Mouse (Mus musculus): Measurements from ENCODE around the gene Ankrd28. TPM values are rescaled to one million over a fixed set of nuclear protein-coding genes. Genes with fewer than 3 reads are reported as not detected.

The Ankrd28 gene
- polyA plus RNA-seq, 1 experiment from 2014 or later, result 12.1 TPM

DNA sequence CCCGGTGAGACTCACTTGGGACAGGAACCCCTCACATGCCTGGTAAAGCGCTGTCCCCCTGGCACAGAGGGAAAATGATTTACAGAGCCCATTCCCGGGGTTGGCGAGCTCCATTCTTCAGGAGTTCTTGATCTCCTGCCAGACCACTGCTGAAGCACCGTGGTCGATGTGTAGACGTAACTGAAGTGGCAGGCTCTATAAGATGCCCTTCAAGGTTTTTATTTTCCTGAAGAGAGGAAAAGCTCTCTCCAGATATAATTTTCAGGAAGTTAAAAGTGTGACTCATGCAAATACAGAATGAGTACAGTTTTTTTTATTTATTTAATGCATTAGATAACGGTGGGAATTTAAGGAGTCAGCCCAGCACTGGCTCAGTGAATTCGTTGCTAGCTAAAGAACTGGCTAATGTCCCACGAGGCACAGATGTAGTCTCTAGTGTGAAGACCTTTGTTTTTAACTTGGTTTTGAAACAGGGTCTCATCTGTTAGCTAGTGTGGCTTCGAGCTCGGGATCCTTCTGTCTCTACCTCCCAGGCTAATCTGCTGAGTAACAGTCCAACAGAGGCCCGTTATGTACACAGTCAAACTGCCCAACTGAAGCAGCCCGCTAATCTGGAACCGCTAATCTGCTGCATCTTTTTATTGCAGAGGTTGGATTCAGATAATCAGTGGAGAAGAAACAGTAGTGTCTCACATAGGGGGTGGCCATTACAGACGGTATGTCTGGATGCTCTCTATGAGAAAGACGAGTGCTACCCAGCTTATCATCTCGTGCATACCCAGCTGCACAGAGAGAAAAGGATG lies 166.2 kb downstream of the Ankrd28 start:
- peaks cover 59% of the 10 kb centered on the region for H3K4me1 ChIP-seq (ENCODE audit: control insufficient read depth, insufficient read depth, low read length)
- no peak for ATAC-seq (ENCODE audit: insufficient number of reproducible peaks, insufficient read depth, low FRiP score, low read depth)
- WGBS, result 50% methylated on average over 18 of the region's 18 CpGs

GRCm38 (mm10) chr14:31663376-31664099 lies 166.9 kb downstream of the Ankrd28 start:
- no peak overlapping the region for H3K4me3 ChIP-seq (ENCODE audit: low read depth, low read length)
- H3K4me2 ChIP-seq (replicated peaks; ENCODE audit: low read depth, low read length), result no peak overlapping the region
- peaks cover 57% of the 10 kb centered on the region for H3K4me1 ChIP-seq (ENCODE audit: control insufficient read depth, insufficient read depth, low read length)
- no peak overlapping the region for H3K9ac ChIP-seq (replicated peaks; ENCODE audit: low read depth, low read length)
- no peaks in the 10 kb centered on the region for H3K9me3 ChIP-seq (ENCODE audit: control insufficient read depth, low read depth, low read length)
- no peak for ATAC-seq (ENCODE audit: insufficient number of reproducible peaks, insufficient read depth, low FRiP score, low read depth)
- H3K27me3 ChIP-seq (ENCODE audit: control insufficient read depth, insufficient read depth, low read length), result no peaks in the 10 kb centered on the region
- peak overlapping the region; percentile 99 for H3K27ac ChIP-seq (ENCODE audit: low read length)
- WGBS, result 84% methylated on average over 13 of the region's 13 CpGs
- H3K36me3 ChIP-seq (ENCODE audit: control insufficient read depth, insufficient read depth, low read length), result peaks cover 6% of the 10 kb centered on the region

More for the DNA sequence above, 166.2 kb downstream of the Ankrd28 start:
- Histone ChIP-seq H3K27ac (ENCODE audit: low read length) (peak overlapping the region; percentile 99; the same call in 1 of the 2 replicates), H3K9ac (replicated peaks; ENCODE audit: low read depth, low read length) (no peak overlapping the region), H3K4me3 (ENCODE audit: low read depth, low read length) (no peak overlapping the region), H3K9me3 (ENCODE audit: control insufficient read depth, low read depth, low read length) (no peaks in the 10 kb centered on the region), H3K36me3 (ENCODE audit: control insufficient read depth, insufficient read depth, low read length) (peaks cover 6% of the 10 kb centered on the region), H3K4me2 (replicated peaks; ENCODE audit: low read depth, low read length) (no peak overlapping the region), H3K27me3 (ENCODE audit: control insufficient read depth, insufficient read depth, low read length) (no peaks in the 10 kb centered on the region)

GRCm38 (mm10) chr14:31662555-31663211 lies 167.8 kb downstream of the Ankrd28 start:
- WGBS, result 25% methylated on average over 9 of the region's 9 CpGs
- Histone ChIP-seq H3K27ac (ENCODE audit: low read length) (peak overlapping the region; percentile 99), H3K4me3 (ENCODE audit: low read depth, low read length) (peak overlapping the region; percentile 29; the same call in 1 of the 2 replicates), H3K9me3 (ENCODE audit: control insufficient read depth, low read depth, low read length) (no peaks in the 10 kb centered on the region), H3K9ac (replicated peaks; ENCODE audit: low read depth, low read length) (0 out of 2 replicates have a peak overlapping the region, but pooled peaks have one; percentile 11), H3K27me3 (ENCODE audit: control insufficient read depth, insufficient read depth, low read length) (no peaks in the 10 kb centered on the region), H3K36me3 (ENCODE audit: control insufficient read depth, insufficient read depth, low read length) (peaks cover 6% of the 10 kb centered on the region), H3K4me2 (replicated peaks; ENCODE audit: low read depth, low read length) (peak overlapping the region; percentile 69), H3K4me1 (ENCODE audit: control insufficient read depth, insufficient read depth, low read length) (peaks cover 57% of the 10 kb centered on the region)
- ATAC-seq (ENCODE audit: insufficient number of reproducible peaks, insufficient read depth, low FRiP score, low read depth), result 0 out of 2 replicates have a peak, but pooled peaks have one; percentile 8

DNA sequence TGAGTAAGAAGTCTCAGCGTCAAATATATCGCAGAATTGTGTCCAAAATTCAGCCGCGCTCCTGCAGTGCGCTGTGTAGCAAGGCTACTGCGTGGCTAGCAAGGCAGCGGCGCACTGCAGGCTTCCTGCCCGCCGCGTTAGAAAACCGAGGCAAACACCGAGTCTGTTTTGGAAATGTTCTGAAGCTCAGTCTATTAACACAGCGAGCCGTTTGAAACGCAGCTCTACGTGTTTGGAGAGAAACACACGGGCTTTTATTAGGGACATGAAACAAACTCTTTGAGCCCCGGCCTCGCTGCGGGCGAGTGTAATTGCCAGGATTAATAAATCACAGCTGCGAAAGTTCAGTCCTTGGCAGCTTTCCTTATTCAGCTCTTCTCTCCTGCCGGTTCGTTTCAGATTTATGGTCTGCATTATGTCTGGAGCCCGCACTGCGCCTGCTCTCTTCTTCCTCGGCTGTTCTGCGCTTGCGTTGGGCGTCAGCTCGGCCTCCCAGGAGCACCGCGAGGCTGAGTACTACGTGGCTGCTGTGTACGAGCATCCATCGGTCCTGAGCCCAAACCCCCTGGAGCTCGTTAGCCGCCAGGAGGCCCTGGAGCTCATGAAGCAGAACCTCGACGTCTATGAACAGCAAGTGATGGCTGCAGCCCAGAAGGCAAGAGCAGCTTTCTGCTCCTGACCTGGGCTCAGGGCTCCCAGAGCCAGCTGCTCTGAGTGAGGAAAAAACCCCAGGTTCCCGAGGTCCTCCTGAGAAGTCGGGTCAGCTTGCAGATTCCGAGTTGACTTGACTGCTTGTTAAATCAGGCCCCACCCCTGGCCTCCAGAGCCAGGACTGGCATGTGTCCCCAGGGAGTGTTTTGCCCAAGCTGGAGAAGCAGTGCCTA lies 168.5 kb downstream of the Ankrd28 start:
- Histone ChIP-seq H3K4me3 (ENCODE audit: low read depth, low read length) (peak overlapping the region; percentile 29), H3K4me2 (replicated peaks; ENCODE audit: low read depth, low read length) (peak overlapping the region; percentile 69), H3K27me3 (ENCODE audit: control insufficient read depth, insufficient read depth, low read length) (no peaks in the 10 kb centered on the region), H3K9me3 (ENCODE audit: control insufficient read depth, low read depth, low read length) (no peaks in the 10 kb centered on the region), H3K36me3 (ENCODE audit: control insufficient read depth, insufficient read depth, low read length) (peaks cover under 1% of the 10 kb centered on the region), H3K27ac (ENCODE audit: low read length) (peak overlapping the region; percentile 99), H3K4me1 (ENCODE audit: control insufficient read depth, insufficient read depth, low read length) (peaks cover 61% of the 10 kb centered on the region), H3K9ac (replicated peaks; ENCODE audit: low read depth, low read length) (peak overlapping the region; percentile 33)
- 2% methylated on average over 44 of the region's 44 CpGs for WGBS
- peak; percentile 89 for ATAC-seq (ENCODE audit: insufficient number of reproducible peaks, insufficient read depth, low FRiP score, low read depth)

GRCm38 (mm10) chr14:31660312-31661093 lies 169.9 kb downstream of the Ankrd28 start:
- no peak overlapping the region for H3K4me2 ChIP-seq (replicated peaks; ENCODE audit: low read depth, low read length)
- H3K27me3 ChIP-seq (ENCODE audit: control insufficient read depth, insufficient read depth, low read length), result no peaks in the 10 kb centered on the region
- no peaks in the 10 kb centered on the region for H3K9me3 ChIP-seq (ENCODE audit: control insufficient read depth, low read depth, low read length)
- H3K9ac ChIP-seq (replicated peaks; ENCODE audit: low read depth, low read length), result no peak overlapping the region
- H3K4me3 ChIP-seq (ENCODE audit: low read depth, low read length), result no peak overlapping the region
- peak overlapping the region; percentile 99 for H3K27ac ChIP-seq (ENCODE audit: low read length)
- no peak for ATAC-seq (ENCODE audit: insufficient number of reproducible peaks, insufficient read depth, low FRiP score, low read depth)
- H3K36me3 ChIP-seq (ENCODE audit: control insufficient read depth, insufficient read depth, low read length), result no peaks in the 10 kb centered on the region
- 71% methylated on average over 7 of the region's 7 CpGs for WGBS
- peaks cover 56% of the 10 kb centered on the region for H3K4me1 ChIP-seq (ENCODE audit: control insufficient read depth, insufficient read depth, low read length)

GRCm38 (mm10) chr14:31659501-31660181 lies 170.8 kb downstream of the Ankrd28 start:
- Histone ChIP-seq H3K9me3 (ENCODE audit: control insufficient read depth, low read depth, low read length) (no peaks in the 10 kb centered on the region), H3K36me3 (ENCODE audit: control insufficient read depth, insufficient read depth, low read length) (no peaks in the 10 kb centered on the region), H3K9ac (replicated peaks; ENCODE audit: low read depth, low read length) (no peak overlapping the region), H3K4me2 (replicated peaks; ENCODE audit: low read depth, low read length) (no peak overlapping the region), H3K4me1 (ENCODE audit: control insufficient read depth, insufficient read depth, low read length) (peaks cover 48% of the 10 kb centered on the region), H3K27ac (ENCODE audit: low read length) (peak overlapping the region; percentile 99; the same call in 1 of the 2 replicates), H3K27me3 (ENCODE audit: control insufficient read depth, insufficient read depth, low read length) (no peaks in the 10 kb centered on the region), H3K4me3 (ENCODE audit: low read depth, low read length) (no peak overlapping the region)
- no peak for ATAC-seq (ENCODE audit: insufficient number of reproducible peaks, insufficient read depth, low FRiP score, low read depth)
- 59% methylated on average over 10 of the region's 10 CpGs for WGBS

GRCm38 (mm10) chr14:31658126-31658680 lies 172.2 kb downstream of the Ankrd28 start:
- Histone ChIP-seq H3K9ac (replicated peaks; ENCODE audit: low read depth, low read length) (no peak overlapping the region), H3K36me3 (ENCODE audit: control insufficient read depth, insufficient read depth, low read length) (no peaks in the 10 kb centered on the region), H3K4me2 (replicated peaks; ENCODE audit: low read depth, low read length) (no peak overlapping the region), H3K27me3 (ENCODE audit: control insufficient read depth, insufficient read depth, low read length) (no peaks in the 10 kb centered on the region), H3K4me1 (ENCODE audit: control insufficient read depth, insufficient read depth, low read length) (peaks cover 33% of the 10 kb centered on the region), H3K27ac (ENCODE audit: low read length) (no peak overlapping the region), H3K4me3 (ENCODE audit: low read depth, low read length) (no peak overlapping the region), H3K9me3 (ENCODE audit: control insufficient read depth, low read depth, low read length) (no peaks in the 10 kb centered on the region)
- no peak for ATAC-seq (ENCODE audit: insufficient number of reproducible peaks, insufficient read depth, low FRiP score, low read depth)
- 88% methylated on average over 8 of the region's 8 CpGs for whole genome bisulfite sequencing

Data from stomach, embryonic 14.5 days (tissue).